Mouse (Mus musculus) hindbrain, embryonic 12.5 days (tissue): Measurements from ENCODE around the gene Fuom. TPM values are rescaled to one million over a fixed set of nuclear protein-coding genes. Genes with fewer than 3 reads are reported as not detected.
A peak's percentile ranks its signal among the peaks of the same experiment; 100 is the strongest.

Source experiments
- ATAC-seq: fragments of 200-750 bp; cut with Nextera tagmentation; 2 replicates; pipeline ENCODE4 v1.8.0; 2017; ENCODE audit warnings: moderate TSS enrichment; ENCODE audit not compliant: low FRiP score
- H3K27ac ChIP-seq: fragments of 300-500 bp; sonication (generic); 2 replicates; pipeline ENCODE4 v1.5.1; 2016; ENCODE audit warnings: mild to moderate bottlenecking
- H3K27me3 ChIP-seq: fragments of 300-500 bp; sonication (generic); 2 replicates; pipeline ENCODE4 v1.6.1; 2016; ENCODE audit warnings: mild to moderate bottlenecking
- H3K36me3 ChIP-seq: fragments of 300-500 bp; sonication (generic); 2 replicates; pipeline ENCODE4 v1.6.1; 2016; ENCODE audit warnings: mild to moderate bottlenecking
- H3K4me1 ChIP-seq: fragments of 300-500 bp; sonication (generic); 2 replicates; pipeline ENCODE4 v1.6.1; 2016
- H3K4me2 ChIP-seq: fragments of 300-500 bp; sonication (generic); replicated peaks from 2 replicates; pipeline ENCODE4 v1.6.1; 2016; ENCODE audit warnings: mild to moderate bottlenecking
- H3K4me3 ChIP-seq: fragments of 300-500 bp; sonication (generic); 2 replicates; pipeline ENCODE4 v1.5.1; 2016; ENCODE audit warnings: mild to moderate bottlenecking
- H3K9ac ChIP-seq: fragments of 300-500 bp; sonication (generic); 2 replicates; pipeline ENCODE4 v1.6.1; 2016; ENCODE audit warnings: mild to moderate bottlenecking, moderate library complexity
- H3K9me3 ChIP-seq: fragments of 300-500 bp; sonication (generic); replicated peaks from 2 replicates; pipeline ENCODE4 v1.6.1; 2016; ENCODE audit warnings: mild to moderate bottlenecking
- WGBS: fragments of 180-500 bp; shearing (Covaris S2); methylation state at CpG from one replicate; pipeline ENCODE4 v1.1.7; 2016; 5-methylcytosine and 5-hydroxymethylcytosine counted together
- polyA plus RNA-seq: library from polyadenylated mRNA; unstranded; fragments of >200 nt; fragmentation: Nextera tagmentation; extraction: Ambion mirVana; gene quantifications from 2 replicates; pipeline ENCODE4 v1.2.1, GENCODE M21; 2016

Gene Fuom
- polyA plus RNA-seq, 1 experiment from 2014 or later: 24.7 TPM

GRCm38 (mm10) chr7:140125278-140126021 lies 23.2 kb upstream of the Fuom start:
- Histone ChIP-seq H3K36me3 (peaks cover 7% of the 10 kb centered on the region; the same call in 1 of the 2 replicates), H3K9me3 (no peaks in the 10 kb centered on the region), H3K9ac (peak overlapping the region; percentile 84), H3K4me3 (peak overlapping the region; percentile 71), H3K27me3 (no peaks in the 10 kb centered on the region), H3K4me2 (peak overlapping the region; percentile 88), H3K4me1 (peaks cover 5% of the 10 kb centered on the region; the same call in 1 of the 2 replicates), H3K27ac (peak overlapping the region; percentile 41; the same call in 1 of the 2 replicates)
- ATAC-seq: peak; percentile 97
- under 1% methylated on average over 40 of the region's 40 CpGs for WGBS

- Histone ChIP-seq H3K9me3 (no peaks in the 10 kb centered on the region), H3K27ac (no peak overlapping the region), H3K4me2 (no peak overlapping the region), H3K27me3 (no peaks in the 10 kb centered on the region), H3K36me3 (no peaks in the 10 kb centered on the region), H3K9ac (no peak overlapping the region), H3K4me1 (peaks cover 5% of the 10 kb centered on the region; the same call in 1 of the 2 replicates), H3K4me3 (no peak overlapping the region)
- ATAC-seq: no peak
- 95% methylated on average over 1 of the region's 1 CpGs for whole genome bisulfite sequencing
Measured at GRCm38 (mm10) chr7:140124382-140124781, 22.1 kb upstream of the Fuom start.

- Histone ChIP-seq H3K4me2 (no peak overlapping the region), H3K9me3 (no peaks in the 10 kb centered on the region), H3K4me3 (no peak overlapping the region), H3K9ac (no peak overlapping the region), H3K27ac (no peak overlapping the region), H3K36me3 (no peaks in the 10 kb centered on the region), H3K4me1 (peaks cover 5% of the 10 kb centered on the region; the same call in 1 of the 2 replicates), H3K27me3 (no peaks in the 10 kb centered on the region)
- ATAC-seq: no peak
- WGBS: 39% methylated on average over 4 of the region's 4 CpGs
Measured at GRCm38 (mm10) chr7:140122765-140123164, 20.5 kb upstream of the Fuom start.

- no peak overlapping the region for H3K4me3 ChIP-seq
- H3K9me3 ChIP-seq: no peaks in the 10 kb centered on the region
- peaks cover 8% of the 10 kb centered on the region for H3K4me1 ChIP-seq
- no peak for ATAC-seq
- H3K27me3 ChIP-seq: no peaks in the 10 kb centered on the region
- H3K4me2 ChIP-seq: no peak overlapping the region
- H3K27ac ChIP-seq: no peak overlapping the region
- H3K9ac ChIP-seq: no peak overlapping the region
- 73% methylated on average over 13 of the region's 13 CpGs for WGBS
- no peaks in the 10 kb centered on the region for H3K36me3 ChIP-seq
Measured at GRCm38 (mm10) chr7:140121338-140121910, 19.2 kb upstream of the Fuom start.

DNA sequence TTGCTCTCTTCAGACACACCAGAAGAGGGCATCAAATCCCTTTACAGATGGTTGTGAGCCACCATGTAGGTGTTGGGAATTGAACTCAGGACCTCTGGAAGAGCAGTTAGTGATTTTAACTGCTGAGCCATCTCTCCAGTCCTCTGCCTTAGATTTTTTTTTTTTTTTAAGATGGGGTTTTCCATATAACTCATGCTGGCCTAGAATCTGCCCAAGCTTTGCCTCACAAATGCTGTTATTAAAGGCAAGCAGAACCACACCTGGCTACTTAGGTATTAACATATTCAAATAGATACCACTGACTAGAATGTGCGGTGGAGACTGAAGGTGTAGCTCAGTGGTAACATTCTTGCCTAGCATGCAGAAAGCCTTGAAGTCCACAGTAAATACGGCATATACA lies 18.2 kb upstream of the Fuom start:
- H3K27me3 ChIP-seq: no peaks in the 10 kb centered on the region
- H3K9me3 ChIP-seq: no peaks in the 10 kb centered on the region
- no peak overlapping the region for H3K9ac ChIP-seq
- no peak overlapping the region for H3K27ac ChIP-seq
- ATAC-seq: no peak
- peaks cover 10% of the 10 kb centered on the region for H3K4me1 ChIP-seq
- H3K36me3 ChIP-seq: no peaks in the 10 kb centered on the region
- H3K4me3 ChIP-seq: no peak overlapping the region
- 88% methylated on average over 2 of the region's 2 CpGs for WGBS
- H3K4me2 ChIP-seq: no peak overlapping the region

DNA sequence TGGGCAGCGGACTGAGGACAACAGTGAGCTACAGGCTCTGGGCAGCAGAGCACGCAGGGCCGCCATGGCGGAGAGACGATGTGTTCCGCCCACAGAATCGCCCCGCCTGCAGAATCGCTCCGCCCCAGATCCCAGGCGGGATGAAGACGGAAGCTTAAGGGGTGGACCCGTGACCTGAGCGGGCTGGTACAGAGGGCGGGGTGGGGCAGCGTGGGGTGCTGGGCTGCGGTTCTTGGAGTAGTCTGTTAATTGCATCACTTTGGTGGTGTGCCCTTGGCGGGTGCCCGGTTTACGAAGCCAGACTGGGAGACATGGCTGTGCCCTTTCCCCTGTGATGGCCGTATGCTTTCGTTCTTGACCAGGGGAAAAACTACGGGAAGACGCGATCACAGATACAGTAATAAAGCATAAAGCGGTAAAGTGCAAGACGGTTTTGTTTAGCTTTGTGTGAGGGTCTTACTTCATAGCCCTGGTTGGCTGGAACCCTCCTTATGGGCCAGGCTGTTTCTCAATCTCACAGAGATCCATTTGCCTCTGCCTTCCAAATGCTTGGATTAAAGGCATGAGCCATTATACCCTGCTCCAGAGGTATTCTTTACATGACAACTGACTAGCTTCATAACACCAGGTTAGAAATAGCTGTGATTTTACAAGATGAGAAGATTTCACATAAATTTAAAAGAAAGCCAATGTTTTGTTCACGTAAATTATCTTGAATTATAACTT lies 14.3 kb upstream of the Fuom start, which contains the start of gene Echs1:
Gene Echs1, minus strand, starts transcription at position 148 of the 726 bp plus-strand sequence.
- Histone ChIP-seq H3K27ac (peak within 1 kb of the TSS; percentile 81), H3K4me3 (peak within 1 kb of the TSS; percentile 60), H3K36me3 (peaks cover 14% of the 10 kb centered on the region), H3K9ac (peak within 1 kb of the TSS; percentile 73), H3K4me2 (peak within 1 kb of the TSS; percentile 90), H3K4me1 (peaks cover 10% of the 10 kb centered on the region), H3K9me3 (no peaks in the 10 kb centered on the region), H3K27me3 (no peaks in the 10 kb centered on the region)
- ATAC-seq: peak; percentile 96
- WGBS: 3% methylated on average over 28 of the region's 28 CpGs

GRCm38 (mm10) chr7:140115583-140116328 lies 13.5 kb upstream of the Fuom start, which contains the start of gene Paox:
Gene Paox (plus strand): TSS chr7:140115799.
- Histone ChIP-seq H3K27ac (peak within 1 kb of the TSS; percentile 81), H3K4me1 (peaks cover 10% of the 10 kb centered on the region), H3K4me3 (peak within 1 kb of the TSS; percentile 60), H3K9me3 (no peaks in the 10 kb centered on the region), H3K4me2 (peak within 1 kb of the TSS; percentile 90), H3K9ac (peak within 1 kb of the TSS; percentile 73), H3K27me3 (no peaks in the 10 kb centered on the region), H3K36me3 (peaks cover 21% of the 10 kb centered on the region)
- WGBS: 3% methylated on average over 23 of the region's 23 CpGs
- peak; percentile 73 for ATAC-seq

- H3K27ac ChIP-seq: no peak overlapping the region
- H3K9me3 ChIP-seq: no peaks in the 10 kb centered on the region
- H3K9ac ChIP-seq: no peak overlapping the region
- H3K36me3 ChIP-seq: peaks cover 57% of the 10 kb centered on the region
- H3K27me3 ChIP-seq: no peaks in the 10 kb centered on the region
- WGBS: 59% methylated on average over 3 of the region's 3 CpGs
- H3K4me2 ChIP-seq: no peak overlapping the region
- peaks cover 6% of the 10 kb centered on the region for H3K4me1 ChIP-seq
- no peak overlapping the region for H3K4me3 ChIP-seq
- no peak for ATAC-seq
Measured at GRCm38 (mm10) chr7:140111943-140112342, 9.7 kb upstream of the Fuom start.

GRCm38 (mm10) chr7:140104009-140104408 lies 1.8 kb upstream of the Fuom start:
- H3K9ac ChIP-seq: no peak overlapping the region
- no peak overlapping the region for H3K27ac ChIP-seq
- no peak overlapping the region for H3K4me3 ChIP-seq
- H3K27me3 ChIP-seq: 0 out of 2 replicates have a peak, but pooled peaks cover 2% of the 10 kb centered on the region
- ATAC-seq: no peak
- H3K4me1 ChIP-seq: peaks cover 16% of the 10 kb centered on the region
- peaks cover 34% of the 10 kb centered on the region for H3K36me3 ChIP-seq
- no peaks in the 10 kb centered on the region for H3K9me3 ChIP-seq
- WGBS: 79% methylated on average over 4 of the region's 4 CpGs
- H3K4me2 ChIP-seq: no peak overlapping the region

- Histone ChIP-seq H3K27ac (no peak overlapping the region), H3K4me1 (peaks cover 16% of the 10 kb centered on the region), H3K36me3 (peaks cover 12% of the 10 kb centered on the region), H3K27me3 (0 out of 2 replicates have a peak, but pooled peaks cover 2% of the 10 kb centered on the region), H3K4me2 (peak overlapping the region; percentile 75), H3K9ac (peak overlapping the region; percentile 55; the same call in 1 of the 2 replicates), H3K9me3 (no peaks in the 10 kb centered on the region), H3K4me3 (peak overlapping the region; percentile 39)
- 72% methylated on average over 10 of the region's 10 CpGs for WGBS
- peak; percentile 34; the same call in 1 of the 2 replicates for ATAC-seq
Measured at GRCm38 (mm10) chr7:140101498-140101897, 743 bp downstream of the Fuom start.

- no peak overlapping the region for H3K4me2 ChIP-seq
- no peak overlapping the region for H3K4me3 ChIP-seq
- H3K9ac ChIP-seq: no peak overlapping the region
- 0 out of 2 replicates have a peak, but pooled peaks cover 2% of the 10 kb centered on the region for H3K27me3 ChIP-seq
- H3K27ac ChIP-seq: no peak overlapping the region
- no peaks in the 10 kb centered on the region for H3K9me3 ChIP-seq
- H3K36me3 ChIP-seq: no peaks in the 10 kb centered on the region
- peaks cover 16% of the 10 kb centered on the region for H3K4me1 ChIP-seq
- 86% methylated on average over 1 of the region's 1 CpGs for WGBS
- ATAC-seq: no peak
Measured at GRCm38 (mm10) chr7:140098466-140098865, 3.8 kb downstream of the Fuom start.
